Mouse (Mus musculus): ENCODE results near the gene Acsl3. TPM values are rescaled to one million over a fixed set of nuclear protein-coding genes. Genes with fewer than 3 reads are reported as not detected.

Acsl3 gene
- total RNA-seq, 1 experiment from 2014 or later: 15.5 TPM

GRCm38 (mm10) chr1:78666585-78666984 lies 9.0 kb downstream of the Acsl3 start:
- no peak for ATAC-seq (ENCODE audit: extremely low read depth, insufficient number of reproducible peaks, low FRiP score, poor library complexity, severe bottlenecking)

- no peak for ATAC-seq (ENCODE audit: extremely low read depth, insufficient number of reproducible peaks, low FRiP score, poor library complexity, severe bottlenecking)
Observed at GRCm38 (mm10) chr1:78682291-78682690, 24.7 kb downstream of the Acsl3 start.

GRCm38 (mm10) chr1:78684128-78684527 lies 26.5 kb downstream of the Acsl3 start:
- no peak for ATAC-seq (ENCODE audit: extremely low read depth, insufficient number of reproducible peaks, low FRiP score, poor library complexity, severe bottlenecking)

- ATAC-seq (ENCODE audit: extremely low read depth, insufficient number of reproducible peaks, low FRiP score, poor library complexity, severe bottlenecking): 0 out of 2 replicates have a peak, but pooled peaks have one; percentile 23
Observed at GRCm38 (mm10) chr1:78686872-78687271, 29.2 kb downstream of the Acsl3 start.

GRCm38 (mm10) chr1:78688149-78688548 lies 30.5 kb downstream of the Acsl3 start:
- no peak for ATAC-seq (ENCODE audit: extremely low read depth, insufficient number of reproducible peaks, low FRiP score, poor library complexity, severe bottlenecking)

GRCm38 (mm10) chr1:78694503-78695258 lies 37.1 kb downstream of the Acsl3 start:
- no peak for ATAC-seq (ENCODE audit: extremely low read depth, insufficient number of reproducible peaks, low FRiP score, poor library complexity, severe bottlenecking)

- ATAC-seq (ENCODE audit: extremely low read depth, insufficient number of reproducible peaks, low FRiP score, poor library complexity, severe bottlenecking): no peak
Observed at GRCm38 (mm10) chr1:78696305-78696704, 38.7 kb downstream of the Acsl3 start.

GRCm38 (mm10) chr1:78696903-78697302 lies 39.3 kb downstream of the Acsl3 start:
- ATAC-seq (ENCODE audit: extremely low read depth, insufficient number of reproducible peaks, low FRiP score, poor library complexity, severe bottlenecking): no peak

GRCm38 (mm10) chr1:78698138-78698537 lies 40.5 kb downstream of the Acsl3 start:
- ATAC-seq (ENCODE audit: extremely low read depth, insufficient number of reproducible peaks, low FRiP score, poor library complexity, severe bottlenecking): no peak

GRCm38 (mm10) chr1:78701740-78702139 lies 44.1 kb downstream of the Acsl3 start:
- no peak for ATAC-seq (ENCODE audit: extremely low read depth, insufficient number of reproducible peaks, low FRiP score, poor library complexity, severe bottlenecking)

GRCm38 (mm10) chr1:78702282-78702963 lies 44.8 kb downstream of the Acsl3 start:
- ATAC-seq (ENCODE audit: extremely low read depth, insufficient number of reproducible peaks, low FRiP score, poor library complexity, severe bottlenecking): no peak

GRCm38 (mm10) chr1:78702964-78703285 lies 45.3 kb downstream of the Acsl3 start:
- ATAC-seq (ENCODE audit: extremely low read depth, insufficient number of reproducible peaks, low FRiP score, poor library complexity, severe bottlenecking): peak; percentile 62

- no peak for ATAC-seq (ENCODE audit: extremely low read depth, insufficient number of reproducible peaks, low FRiP score, poor library complexity, severe bottlenecking)
Observed at GRCm38 (mm10) chr1:78706338-78706737, 48.7 kb downstream of the Acsl3 start.

- no peak for ATAC-seq (ENCODE audit: extremely low read depth, insufficient number of reproducible peaks, low FRiP score, poor library complexity, severe bottlenecking)
Observed at GRCm38 (mm10) chr1:78707280-78707679, 49.7 kb downstream of the Acsl3 start.

- ATAC-seq (ENCODE audit: extremely low read depth, insufficient number of reproducible peaks, low FRiP score, poor library complexity, severe bottlenecking): no peak
Observed at GRCm38 (mm10) chr1:78710026-78710425, 52.4 kb downstream of the Acsl3 start.

- ATAC-seq (ENCODE audit: extremely low read depth, insufficient number of reproducible peaks, low FRiP score, poor library complexity, severe bottlenecking): no peak
Observed at GRCm38 (mm10) chr1:78710613-78711329, 53.1 kb downstream of the Acsl3 start.

- peak; percentile 79; the same call in 1 of the 2 replicates for ATAC-seq (ENCODE audit: extremely low read depth, insufficient number of reproducible peaks, low FRiP score, poor library complexity, severe bottlenecking)
Observed at GRCm38 (mm10) chr1:78724458-78725190, 67.0 kb downstream of the Acsl3 start.

GRCm38 (mm10) chr1:78725191-78725490 lies 67.5 kb downstream of the Acsl3 start:
- ATAC-seq (ENCODE audit: extremely low read depth, insufficient number of reproducible peaks, low FRiP score, poor library complexity, severe bottlenecking): no peak

GRCm38 (mm10) chr1:78725617-78726223 lies 68.1 kb downstream of the Acsl3 start:
- no peak for ATAC-seq (ENCODE audit: extremely low read depth, insufficient number of reproducible peaks, low FRiP score, poor library complexity, severe bottlenecking)

Measured in neutrophil, adult 5-6 weeks (primary cell).